Mouse (Mus musculus) frontal cortex, postnatal 25 days (tissue): Measurements from ENCODE around the gene E130114P18Rik.

Source experiments
- DNase-seq, 2 experiments: peaks; one replicate each; pipeline ENCODE4 v3.0.0; 2022; ENCODE audit warnings: low spot score in 2 of 2

Gene E130114P18Rik

DNA sequence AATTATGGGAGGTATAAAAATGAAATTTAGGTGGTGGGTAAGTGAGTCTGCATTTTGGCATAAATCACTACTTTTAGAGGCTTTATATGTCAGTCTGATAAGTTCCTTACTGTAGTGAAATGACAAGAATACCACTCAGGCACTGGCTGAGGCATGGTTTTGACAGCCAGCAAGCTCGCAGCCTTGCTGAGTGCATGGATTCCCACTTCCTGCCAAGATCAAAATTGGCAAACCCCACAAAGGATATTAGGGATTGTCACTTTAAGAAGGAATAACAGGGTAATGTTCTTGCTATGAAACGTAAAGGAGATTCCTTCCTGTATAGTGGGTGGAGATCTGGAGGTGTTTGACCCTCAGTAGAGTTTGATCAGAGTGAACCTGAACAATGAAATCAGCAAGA, 27.4 kb upstream of the E130114P18Rik start:
- DNase-seq, result no peak

DNA sequence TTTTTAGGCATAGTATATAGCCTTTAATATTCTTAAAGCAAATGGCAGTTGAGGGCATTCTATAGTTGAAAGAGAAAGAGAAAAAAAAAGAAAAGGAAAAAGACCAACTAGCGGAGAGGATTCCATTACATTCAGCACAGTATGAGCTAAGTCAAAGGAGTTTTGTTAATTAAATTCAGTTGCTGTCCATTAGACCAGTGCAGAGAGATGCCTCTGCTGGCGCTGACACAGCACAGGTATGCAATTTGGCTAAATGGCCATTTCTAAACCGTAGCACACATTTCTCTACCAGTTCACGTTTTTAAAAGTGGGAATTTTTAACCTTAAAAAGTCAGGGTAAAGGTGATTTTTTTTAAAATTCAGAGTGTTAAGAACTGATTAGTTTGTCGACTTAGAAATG, 26.8 kb upstream of the E130114P18Rik start:
- DNase-seq, result no peak

DNA sequence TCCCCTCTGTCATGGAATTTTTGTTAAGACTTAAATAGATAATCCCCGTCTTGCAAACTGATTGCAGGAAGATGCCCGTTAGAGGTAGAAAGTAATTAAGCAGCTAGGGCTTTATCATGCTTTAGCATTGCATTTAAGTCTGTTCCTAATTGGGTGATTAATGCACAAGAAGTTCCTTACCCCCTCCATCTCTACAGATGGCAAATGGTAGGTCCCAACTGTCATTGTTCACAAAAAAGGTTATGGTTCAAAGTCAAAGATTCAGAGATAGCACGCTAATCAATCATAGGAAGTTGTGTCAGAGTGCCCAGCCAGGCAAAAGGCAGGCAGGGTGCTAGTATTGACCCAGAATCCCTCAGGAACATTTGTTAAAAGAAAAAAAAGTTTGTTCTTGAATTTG, 25.9 kb upstream of the E130114P18Rik start:
- DNase-seq, result no peak

DNA sequence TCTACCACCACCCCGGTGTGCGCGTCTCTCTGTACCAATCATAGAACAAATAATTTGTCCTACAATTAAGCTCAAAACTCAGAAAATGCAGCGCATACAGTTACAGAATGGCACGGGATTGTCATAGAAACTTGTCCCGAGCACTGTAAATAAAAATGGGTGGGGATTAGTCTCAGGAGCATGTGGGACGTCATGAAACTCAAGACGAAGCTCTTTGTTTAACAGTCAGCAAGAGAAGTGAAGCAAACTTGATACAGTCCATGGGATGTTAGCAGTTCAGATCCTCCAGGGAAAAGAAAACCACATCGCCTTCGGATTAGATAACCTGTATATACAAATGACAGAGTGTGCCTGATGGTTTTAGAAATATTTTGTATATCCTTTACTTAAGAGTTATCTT, 18.6 kb upstream of the E130114P18Rik start:
- DNase-seq, result no peak

GRCm38 (mm10) chr4:97795957-97796356, 18.1 kb upstream of the E130114P18Rik start:
- DNase-seq, result no peak

GRCm38 (mm10) chr4:97794865-97795264, 17.0 kb upstream of the E130114P18Rik start:
- DNase-seq, result no peak

- no peak for DNase-seq
Measured at GRCm38 (mm10) chr4:97793931-97794330, 16.1 kb upstream of the E130114P18Rik start.

DNA sequence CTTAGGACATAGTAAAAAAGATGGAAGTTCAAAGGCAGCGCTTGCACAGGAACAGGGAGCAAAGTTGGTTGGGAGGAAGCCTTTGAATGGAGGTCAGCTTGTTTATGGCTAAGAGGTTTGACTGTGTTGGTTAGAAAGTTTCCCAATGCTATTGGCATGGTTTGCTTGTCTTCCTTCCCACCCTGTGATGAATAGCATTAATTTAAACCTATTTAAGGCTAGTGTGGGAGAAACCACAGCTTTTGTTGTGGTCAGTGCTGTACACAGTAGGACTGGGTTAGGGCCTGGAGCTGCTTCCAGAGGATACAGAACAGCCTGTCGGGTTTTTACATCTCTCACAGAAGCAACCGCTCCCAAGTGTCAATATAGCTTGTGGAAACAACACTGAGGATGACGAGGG, 10.7 kb upstream of the E130114P18Rik start:
- DNase-seq, result no peak

- no peak for DNase-seq
Measured at GRCm38 (mm10) chr4:97787515-97787914, 9.6 kb upstream of the E130114P18Rik start.

GRCm38 (mm10) chr4:97786571-97786970, 8.7 kb upstream of the E130114P18Rik start:
- DNase-seq, result no peak

- DNase-seq, result no peak
Measured at GRCm38 (mm10) chr4:97785547-97786271, 7.8 kb upstream of the E130114P18Rik start.

- DNase-seq, result no peak
Measured at GRCm38 (mm10) chr4:97784236-97784635, 6.4 kb upstream of the E130114P18Rik start.

- no peak for DNase-seq
Measured at GRCm38 (mm10) chr4:97783073-97783879, 5.4 kb upstream of the E130114P18Rik start.

DNA sequence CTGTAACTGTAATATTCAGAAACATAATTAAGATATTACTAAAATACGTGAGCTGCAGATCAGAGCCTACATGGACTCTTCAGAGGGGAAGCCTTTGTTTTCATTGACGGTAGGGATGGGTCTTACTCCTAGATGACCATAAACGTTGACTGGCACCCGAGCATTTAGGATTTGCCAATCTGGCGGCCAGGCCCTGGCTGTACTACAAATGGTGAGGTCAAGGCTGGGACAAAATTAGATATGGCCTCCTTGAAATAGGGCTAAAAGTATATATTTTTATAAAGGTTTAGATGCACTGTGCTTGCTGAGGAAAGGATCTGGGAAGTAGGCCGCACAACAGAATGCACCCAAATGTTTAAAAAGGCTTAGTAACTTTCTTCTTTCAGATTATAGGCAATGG, 4.6 kb upstream of the E130114P18Rik start:
- no peak for DNase-seq

GRCm38 (mm10) chr4:97782069-97782468, 4.2 kb upstream of the E130114P18Rik start:
- no peak for DNase-seq

DNA sequence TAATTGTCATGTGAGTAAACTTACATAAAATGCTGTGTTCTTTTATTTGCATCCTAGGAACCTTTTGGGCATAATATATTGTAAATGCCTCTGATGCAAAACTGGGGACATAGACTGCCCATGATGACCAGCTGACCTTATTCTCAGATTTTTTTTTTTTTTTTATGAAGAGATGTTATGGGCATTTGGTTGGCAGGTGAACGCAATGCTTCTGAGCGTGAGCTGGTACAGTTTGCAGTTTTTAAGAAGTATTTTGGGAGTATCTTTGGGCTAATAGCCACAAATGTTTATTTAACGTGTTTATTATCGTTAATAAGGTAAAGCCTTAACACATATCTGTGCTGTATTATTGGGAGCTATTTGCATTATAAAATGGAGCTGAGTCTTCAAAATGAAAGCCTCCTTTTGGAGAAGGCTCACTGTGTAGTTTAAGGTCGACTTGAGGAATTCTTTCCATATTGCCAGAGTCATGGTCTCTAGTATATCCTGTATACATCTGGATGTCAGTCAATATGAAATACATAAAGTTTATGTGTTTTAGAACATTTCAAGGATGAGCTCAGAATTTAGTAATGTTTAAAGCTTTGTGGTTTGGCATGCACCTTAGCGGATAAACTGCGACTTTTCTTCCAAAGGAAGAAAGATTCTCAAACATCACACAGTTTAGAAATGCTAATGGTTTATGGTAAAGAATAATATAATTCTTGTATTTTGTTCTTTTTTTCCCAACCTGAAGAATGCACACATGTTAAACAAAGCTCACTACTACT, 3.0 kb upstream of the E130114P18Rik start:
- no peak for DNase-seq

DNA sequence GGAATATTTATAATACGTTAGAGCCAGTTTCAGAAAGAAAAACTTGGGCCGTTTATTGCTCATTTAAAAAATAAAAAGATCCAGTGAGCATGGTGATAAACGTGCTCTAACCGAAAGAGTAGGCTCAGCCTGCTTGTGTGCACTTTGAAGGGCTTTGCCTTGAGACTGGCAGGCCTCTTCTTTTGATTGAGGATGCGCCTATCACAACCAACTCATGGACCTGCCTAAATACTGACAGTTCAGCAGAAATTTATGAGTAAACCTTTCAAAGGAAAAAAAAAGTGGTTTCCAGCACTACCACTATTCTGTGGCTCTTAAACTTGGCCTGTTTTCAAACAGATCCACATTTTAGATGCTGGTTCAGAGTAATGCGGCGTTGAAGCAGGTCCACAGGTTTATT, 2.1 kb upstream of the E130114P18Rik start:
- DNase-seq, result no peak

GRCm38 (mm10) chr4:97779003-97779930, 1.4 kb upstream of the E130114P18Rik start:
- no peak for DNase-seq

DNA sequence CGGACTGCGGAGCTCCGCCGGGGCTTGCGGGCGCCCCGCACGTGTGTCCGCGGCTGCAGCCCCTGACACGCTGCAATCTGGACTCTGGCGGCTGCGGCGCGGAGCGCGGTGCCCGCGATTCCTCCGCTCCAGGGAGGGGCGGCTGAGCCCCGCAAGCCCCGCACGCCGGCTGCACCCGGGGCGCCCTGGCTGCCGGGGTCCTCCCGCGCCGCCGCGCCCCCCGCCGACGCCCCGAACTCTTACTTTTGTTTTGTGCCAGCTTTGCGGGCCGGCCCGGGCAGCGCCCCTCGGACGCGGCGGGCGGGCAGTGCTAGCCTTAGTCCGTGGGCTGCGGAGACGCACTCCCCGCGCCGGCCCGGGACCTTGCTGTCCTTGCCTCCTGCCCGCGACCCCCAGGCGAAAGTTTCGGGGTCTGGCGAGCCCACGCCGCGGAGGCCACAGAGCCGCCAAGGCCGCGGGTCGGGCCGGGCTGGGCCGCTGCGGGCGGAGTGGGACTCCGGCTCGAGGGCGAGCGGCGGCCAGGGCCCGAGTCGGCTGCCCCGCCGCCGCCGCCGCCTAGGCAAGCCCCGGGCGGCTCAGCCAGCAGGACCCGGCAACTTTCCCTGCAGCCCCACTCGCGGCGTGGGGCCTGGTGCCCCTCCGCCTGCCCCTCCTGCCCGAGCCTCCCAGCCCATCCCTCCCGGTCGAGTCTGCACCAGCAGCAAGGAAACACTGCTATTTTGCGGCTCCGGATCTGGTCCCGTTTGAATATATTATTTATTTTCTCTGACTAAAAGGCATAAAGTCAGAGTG, 529 bp upstream of the E130114P18Rik start:
- no peak for DNase-seq

DNA sequence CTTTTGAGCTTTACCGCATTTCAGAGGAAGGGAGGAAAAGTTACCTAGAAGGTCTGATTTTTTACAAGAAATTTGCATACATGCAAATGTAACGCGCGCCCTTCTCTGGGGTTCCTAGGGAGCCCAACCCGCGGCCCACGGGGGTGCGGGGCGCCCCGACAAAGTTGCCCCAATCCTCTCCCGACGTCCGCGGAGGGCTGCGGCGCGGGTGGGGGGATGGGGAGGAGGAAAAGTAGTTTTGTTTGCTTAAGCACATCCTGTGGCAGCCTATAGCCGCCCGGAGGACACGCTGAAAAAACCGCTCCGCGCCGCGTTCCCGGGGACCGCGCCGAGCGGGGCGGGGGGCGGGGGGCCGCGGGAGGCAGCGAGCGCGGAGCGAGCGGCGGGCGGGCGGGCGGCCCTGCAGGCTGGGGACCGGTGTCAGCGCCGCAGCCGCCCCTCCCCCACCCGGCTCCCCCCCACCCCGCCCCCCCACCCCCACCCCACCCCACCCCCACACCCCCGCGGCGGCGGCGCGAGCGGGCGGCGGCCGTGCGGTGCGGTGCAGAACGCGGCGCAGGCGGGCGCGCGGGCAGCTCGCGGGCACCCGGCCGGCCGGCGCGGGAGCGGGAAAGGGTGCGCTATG, 685 bp downstream of the E130114P18Rik start:
- DNase-seq, result no peak
